ENCODE assay signal across 12 mouse cellular contexts in the genomic region with DNA sequence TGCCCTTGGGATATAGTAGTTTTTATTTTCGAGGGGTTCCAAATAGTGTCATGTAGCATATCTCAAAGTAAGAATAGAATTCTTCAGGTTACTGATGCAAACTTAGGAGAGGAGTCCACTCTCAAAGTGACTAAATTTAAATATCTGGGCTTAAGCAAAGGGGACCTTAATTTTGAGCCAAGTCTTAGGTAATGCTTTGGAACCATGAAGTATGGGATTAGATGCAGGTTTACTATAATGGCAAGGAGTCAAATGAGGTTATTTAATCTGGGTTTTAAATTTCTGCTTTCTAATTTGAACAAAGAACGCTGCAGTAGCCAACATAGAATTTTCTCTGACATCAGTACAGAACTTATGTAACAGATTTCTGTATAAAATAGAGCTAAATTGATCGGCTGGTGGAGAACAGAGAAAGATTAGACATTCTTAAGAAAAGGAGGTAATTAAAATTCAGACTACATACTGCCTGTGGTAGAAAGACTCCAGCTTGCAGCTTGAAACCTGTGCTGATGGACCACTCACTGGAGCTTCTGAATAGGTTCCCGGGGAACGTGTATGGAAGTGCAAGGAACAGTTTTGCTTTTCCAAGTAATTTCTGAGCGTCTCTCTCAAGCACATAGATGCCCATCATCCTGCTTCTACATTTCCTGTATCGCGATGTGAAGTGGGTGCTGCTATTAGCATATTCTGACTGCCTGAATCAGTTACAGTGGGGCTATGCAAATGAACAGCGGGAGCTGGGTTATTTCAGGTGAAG.
A peak's percentile ranks its signal among the peaks of the same experiment; 100 is the strongest.
DNase-seq lines count a peak whose midpoint lies in the region; ATAC-seq and TF ChIP-seq lines count a peak whose summit lies in the region.
"Had no signal": no experiment of that assay in that cellular context is flagged by ENCODE, and none has a peak within 500 bp of the region (broad histone marks: within the 10 kb centered on the region; RNA-seq: fewer than 3 reads in every experiment).

No protein-coding gene starts in this region.

- peak overlapping the region; percentile 53; the same call in 1 of the 2 replicates for H3K9ac ChIP-seq in hindbrain, embryonic 13.5 days
- H3K9ac ChIP-seq in hindbrain, embryonic 11.5 days (ENCODE audit: low read depth, low read length), result no peak overlapping the region
- no peak overlapping the region for H3K9ac ChIP-seq in lung, postnatal 0 days (replicated peaks; ENCODE audit: low read depth)

- no peak overlapping the region for H3K27ac ChIP-seq in hindbrain, embryonic 13.5 days
- no peak overlapping the region for H3K27ac ChIP-seq in hindbrain, embryonic 11.5 days (ENCODE audit: low read depth, low read length)
- no peak overlapping the region for H3K27ac ChIP-seq in lung, postnatal 0 days (ENCODE audit: low read length)

- no peaks in the 10 kb centered on the region for H3K27me3 ChIP-seq in hindbrain, embryonic 13.5 days
- H3K27me3 ChIP-seq in hindbrain, embryonic 11.5 days (ENCODE audit: control insufficient read depth, insufficient read depth, low read length), result no peaks in the 10 kb centered on the region
- H3K27me3 ChIP-seq in lung, postnatal 0 days (replicated peaks; ENCODE audit: insufficient read depth, low read length), result no peaks in the 10 kb centered on the region

- WGBS in hindbrain, embryonic 13.5 days, result 38% methylated on average over 9 of the region's 9 CpGs
- 44% methylated on average over 9 of the region's 9 CpGs for WGBS in hindbrain, embryonic 11.5 days
- 41% methylated on average over 9 of the region's 9 CpGs for WGBS in lung, postnatal 0 days

- TF ChIP-seq CTCF in lung, postnatal 0 days (IDR thresholded peaks at IDR 0.05), result no peak

- no peak for TF ChIP-seq EP300 in lung, postnatal 0 days (IDR thresholded peaks at IDR 0.05)

- DNase-seq in hindbrain, embryonic 11.5 days (ENCODE audit: low spot score), result no peak
- DNase-seq in frontal cortex, postnatal 10 days (ENCODE audit: low spot score in 2 of 2), result peak; percentile 36 to 41
- peak; percentile 12 to 15 for DNase-seq in left cerebral cortex, adult 8-10 months (ENCODE audit: low spot score in 2 of 2)
- DNase-seq in right cerebral cortex, postnatal 10 days (ENCODE audit: low spot score in 2 of 2), result peak; percentile 63 to 83
- DNase-seq in lung, postnatal 0 days (ENCODE audit: low spot score), result no peak
- DNase-seq in kidney, adult 11 months, result no peak
- no peak for DNase-seq in MN1 (ENCODE audit: low spot score)
- DNase-seq: adrenal gland, postnatal 25 days; kidney, adult 9 months; spleen, adult 18-20 months had no signal

- 0 out of 2 replicates have a peak, but pooled peaks cover 2% of the 10 kb centered on the region for H3K4me1 ChIP-seq in hindbrain, embryonic 13.5 days (replicated peaks)
- H3K4me1 ChIP-seq in hindbrain, embryonic 11.5 days (replicated peaks; ENCODE audit: control insufficient read depth, insufficient read depth, low read length), result no peaks in the 10 kb centered on the region
- H3K4me1 ChIP-seq in lung, postnatal 0 days (ENCODE audit: insufficient read depth, low read depth, low read length), result no peaks in the 10 kb centered on the region

- no peaks in the 10 kb centered on the region for H3K9me3 ChIP-seq in hindbrain, embryonic 13.5 days
- H3K9me3 ChIP-seq in hindbrain, embryonic 11.5 days (ENCODE audit: control insufficient read depth, low read length), result no peaks in the 10 kb centered on the region
- H3K9me3 ChIP-seq in lung, postnatal 0 days (ENCODE audit: low read length), result no peaks in the 10 kb centered on the region

- H3K4me3 ChIP-seq in hindbrain, embryonic 13.5 days, result peak overlapping the region; percentile 32
- no peak overlapping the region for H3K4me3 ChIP-seq in hindbrain, embryonic 11.5 days (ENCODE audit: low read depth, low read length)
- H3K4me3 ChIP-seq in lung, postnatal 0 days (ENCODE audit: low read depth, low read length), result no peak overlapping the region
- H3K4me3 ChIP-seq: erythroblast, embryonic 14.5 days had no signal

- peak overlapping the region; percentile 48 for H3K4me2 ChIP-seq in hindbrain, embryonic 13.5 days
- no peak overlapping the region for H3K4me2 ChIP-seq in hindbrain, embryonic 11.5 days (replicated peaks; ENCODE audit: low read depth, low read length)
- no peak overlapping the region for H3K4me2 ChIP-seq in lung, postnatal 0 days (replicated peaks; ENCODE audit: low read depth, low read length)

- H3K36me3 ChIP-seq in hindbrain, embryonic 13.5 days, result no peaks in the 10 kb centered on the region
- no peaks in the 10 kb centered on the region for H3K36me3 ChIP-seq in hindbrain, embryonic 11.5 days (ENCODE audit: control insufficient read depth, insufficient read depth, low read length)
- H3K36me3 ChIP-seq in lung, postnatal 0 days (ENCODE audit: insufficient read depth, low read length), result no peaks in the 10 kb centered on the region

- ATAC-seq in hindbrain, embryonic 13.5 days (ENCODE audit: low FRiP score), result no peak; the same call in 1 of the 2 replicates
- no peak for ATAC-seq in hindbrain, embryonic 11.5 days (ENCODE audit: low FRiP score)
- ATAC-seq in lung, postnatal 0 days, result no peak

Comparison
In these comparisons a context has a peak if more than half of its experiments do, and no peak if none do; other contexts are left out.
1. DNase-seq: peak in frontal cortex, postnatal 10 days (2 of 2), left cerebral cortex, adult 8-10 months (2 of 2) and right cerebral cortex, postnatal 10 days (2 of 2); none in hindbrain, embryonic 11.5 days (single experiment), lung, postnatal 0 days (single experiment), kidney, adult 11 months (single experiment) and MN1 (single experiment).